ENCODE assay signal across 12 mouse cellular contexts in genomic region chr15:96185429-96185828, GRCm38 (mm10).
DNase-seq lines count a peak whose midpoint lies in the region; ATAC-seq lines count a peak whose summit lies in the region.
"Had no signal": no experiment of that assay in that cellular context is flagged by ENCODE, and none has a peak within 500 bp of the region (broad histone marks: within the 10 kb centered on the region; RNA-seq: fewer than 3 reads in every experiment).

No protein-coding gene starts in this region.

- no peaks in the 10 kb centered on the region for H3K36me3 ChIP-seq in forebrain, embryonic 12.5 days (replicated peaks)
- H3K36me3 ChIP-seq in forebrain, embryonic 16.5 days (ENCODE audit: control insufficient read depth, insufficient read depth): no peaks in the 10 kb centered on the region
- H3K36me3 ChIP-seq: midbrain, embryonic 12.5 days had no signal

- H3K27ac ChIP-seq in forebrain, embryonic 12.5 days: 0 out of 2 replicates have a peak overlapping the region, but pooled peaks have one; percentile 1
- no peak overlapping the region for H3K27ac ChIP-seq in forebrain, embryonic 16.5 days (ENCODE audit: low read length)
- H3K27ac ChIP-seq: midbrain, embryonic 12.5 days had no signal

- intact Hi-C loops in heart, postnatal 14 days (cut with DNase I): no loop called here

- H3K27me3 ChIP-seq in forebrain, embryonic 12.5 days: no peaks in the 10 kb centered on the region
- no peaks in the 10 kb centered on the region for H3K27me3 ChIP-seq in forebrain, embryonic 16.5 days (replicated peaks; ENCODE audit: control insufficient read depth, insufficient read depth, low read length)
- H3K27me3 ChIP-seq: midbrain, embryonic 12.5 days had no signal

- WGBS in forebrain, embryonic 12.5 days: 29% methylated on average over 4 of the region's 4 CpGs
- WGBS in forebrain, embryonic 16.5 days: 28% methylated on average over 4 of the region's 4 CpGs

- H3K9ac ChIP-seq in forebrain, embryonic 12.5 days: no peak overlapping the region
- no peak overlapping the region for H3K9ac ChIP-seq in forebrain, embryonic 16.5 days (replicated peaks; ENCODE audit: low read depth, low read length)
- H3K9ac ChIP-seq: midbrain, embryonic 12.5 days had no signal

- peak; percentile 9 for DNase-seq in Muller cell, postnatal 12 days (ENCODE audit: inconsistent ontology term)
- peak; percentile 24 for DNase-seq in heart, adult 8-10 months (ENCODE audit: low spot score)
- peak; percentile 25 to 43 for DNase-seq in heart, postnatal 14 days
- no peak for DNase-seq in cerebellum, postnatal 25 days
- DNase-seq in urinary bladder, postnatal 36 days (ENCODE audit: low spot score in 2 of 2): no peak
- DNase-seq: cerebellum, adult 18-20 months had no signal

- no peaks in the 10 kb centered on the region for H3K9me3 ChIP-seq in forebrain, embryonic 12.5 days
- no peaks in the 10 kb centered on the region for H3K9me3 ChIP-seq in forebrain, embryonic 16.5 days (ENCODE audit: control insufficient read depth, low read length)
- H3K9me3 ChIP-seq: midbrain, embryonic 12.5 days had no signal

- no peak overlapping the region for H3K4me3 ChIP-seq in forebrain, embryonic 12.5 days (replicated peaks)
- no peak overlapping the region for H3K4me3 ChIP-seq in forebrain, embryonic 16.5 days (replicated peaks; ENCODE audit: low read length)
- H3K4me3 ChIP-seq: midbrain, embryonic 12.5 days had no signal

- no peak overlapping the region for H3K4me2 ChIP-seq in forebrain, embryonic 12.5 days
- H3K4me2 ChIP-seq in forebrain, embryonic 16.5 days (ENCODE audit: low read length): no peak overlapping the region
- H3K4me2 ChIP-seq: midbrain, embryonic 12.5 days had no signal

- peaks cover 7% of the 10 kb centered on the region; the same call in 1 of the 2 replicates for H3K4me1 ChIP-seq in forebrain, embryonic 12.5 days
- no peaks in the 10 kb centered on the region for H3K4me1 ChIP-seq in forebrain, embryonic 16.5 days (replicated peaks; ENCODE audit: control insufficient read depth, insufficient read depth, low read length)

- peak; percentile 53; the same call in 1 of the 2 replicates for ATAC-seq in forebrain, embryonic 12.5 days (ENCODE audit: low FRiP score)
- no peak for ATAC-seq in forebrain, embryonic 16.5 days
- no peak for ATAC-seq in monocyte, adult 5-6 weeks (replicated peaks; ENCODE audit: insufficient number of reproducible peaks, low FRiP score, low TSS enrichment, poor library complexity, severe bottlenecking)
- ATAC-seq: intestine, embryonic 16.5 days; lung, postnatal 0 days had no signal

Comparison
In these comparisons a context has a peak if more than half of its experiments do, and no peak if none do; other contexts are left out.
1. DNase-seq: peak in Muller cell, postnatal 12 days (single experiment), heart, adult 8-10 months (single experiment) and heart, postnatal 14 days (2 of 2); none in cerebellum, postnatal 25 days (0 of 2) and urinary bladder, postnatal 36 days (0 of 2).